Mouse (Mus musculus) adrenal gland, adult (tissue): ENCODE data around the gene Epha2.

Source experiments
- DNase-seq, 2 experiments: peaks; one replicate each; pipeline ENCODE4 v3.0.0; 2022 to 2023; ENCODE audit warnings: low spot score in 1 of 2; ENCODE audit not compliant: inconsistent age in 2 of 2

Gene Epha2

GRCm38 (mm10) chr4:141279327-141279726 lies 21.7 kb upstream of the Epha2 start:
- no peak for DNase-seq

GRCm38 (mm10) chr4:141279783-141280182 lies 21.3 kb upstream of the Epha2 start:
- DNase-seq: no peak

- DNase-seq: no peak
These were observed 20.6 kb upstream of the Epha2 start for GRCm38 (mm10) chr4:141280471-141280870.

GRCm38 (mm10) chr4:141281153-141281552 lies 19.9 kb upstream of the Epha2 start:
- no peak for DNase-seq

GRCm38 (mm10) chr4:141281578-141281977 lies 19.5 kb upstream of the Epha2 start:
- DNase-seq: no peak

- DNase-seq: no peak
These were observed 19.0 kb upstream of the Epha2 start for GRCm38 (mm10) chr4:141282087-141282486.

- DNase-seq: no peak
These were observed 18.4 kb upstream of the Epha2 start for GRCm38 (mm10) chr4:141282623-141283022.

- peak; percentile 81 to 86 for DNase-seq
These were observed 17.7 kb upstream of the Epha2 start for GRCm38 (mm10) chr4:141283176-141283878.

GRCm38 (mm10) chr4:141283879-141284411 lies 17.1 kb upstream of the Epha2 start:
- no peak for DNase-seq

GRCm38 (mm10) chr4:141284486-141284885 lies 16.6 kb upstream of the Epha2 start:
- DNase-seq: no peak

GRCm38 (mm10) chr4:141285128-141285527 lies 15.9 kb upstream of the Epha2 start:
- no peak for DNase-seq

- peak; percentile 73 to 88 for DNase-seq
These were observed 14.1 kb upstream of the Epha2 start for GRCm38 (mm10) chr4:141286860-141287517.

- DNase-seq: peak in 1 of 2 experiments; percentile 36
These were observed 13.5 kb upstream of the Epha2 start for GRCm38 (mm10) chr4:141287518-141288004.

- no peak for DNase-seq
These were observed 12.9 kb upstream of the Epha2 start for GRCm38 (mm10) chr4:141288152-141288551.

- no peak for DNase-seq
These were observed 9.3 kb upstream of the Epha2 start for GRCm38 (mm10) chr4:141291571-141292375.

GRCm38 (mm10) chr4:141295774-141296186 lies 5.3 kb upstream of the Epha2 start:
- DNase-seq: no peak

- no peak for DNase-seq
These were observed 3.1 kb upstream of the Epha2 start for GRCm38 (mm10) chr4:141297934-141298333.

- DNase-seq: no peak
These were observed 1.7 kb upstream of the Epha2 start for GRCm38 (mm10) chr4:141299356-141299755.

GRCm38 (mm10) chr4:141300196-141300595 lies 844 bp upstream of the Epha2 start:
- DNase-seq: no peak

GRCm38 (mm10) chr4:141301591-141302427 lies 769 bp downstream of the Epha2 start:
- DNase-seq: peak; percentile 59 to 77
